Mouse (Mus musculus): ENCODE measurements around the gene Aqp9. TPM values are rescaled to one million over a fixed set of nuclear protein-coding genes. Genes with fewer than 3 reads are reported as not detected.

Gene Aqp9
- total and polyA plus RNA-seq, 3 experiments: 64.8 to 76.1 TPM; not detected in 1

- TF ChIP-seq CHD2 (IDR thresholded peaks at IDR 0.05; ENCODE audit: low read length): no peak
- TF ChIP-seq USF2 (IDR thresholded peaks at IDR 0.05; ENCODE audit: borderline replicate concordance in 1 of 2, insufficient read depth in 1 of 2, low read depth in 1 of 2, low read length in 2 of 2): no peak
- no peak for TF ChIP-seq POLR2A (IDR thresholded peaks at IDR 0.05; ENCODE audit: control insufficient read depth in 1 of 2, insufficient read depth in 1 of 2, low read depth in 1 of 2, low read length in 2 of 2, poor library complexity in 1 of 2)
- no peak for TF ChIP-seq TAL1 (IDR thresholded peaks at IDR 0.05; ENCODE audit: low read length)
- no peak for TF ChIP-seq HCFC1 (IDR thresholded peaks at IDR 0.05; ENCODE audit: low read depth, low read length)
- TF ChIP-seq EP300 (IDR thresholded peaks at IDR 0.05; ENCODE audit: low read depth in 1 of 2, low read length in 2 of 2): no peak
- TF ChIP-seq TCF12 (IDR thresholded peaks at IDR 0.05; ENCODE audit: low read depth, low read length): no peak
- TF ChIP-seq MXI1 (IDR thresholded peaks at IDR 0.05; ENCODE audit: low read depth, low read length): no peak
- TF ChIP-seq GABPA (IDR thresholded peaks at IDR 0.05; ENCODE audit: low read depth, low read length): no peak
- no peak for TF ChIP-seq NRF1 (IDR thresholded peaks at IDR 0.05; ENCODE audit: insufficient read depth, low read depth, low read length, poor library complexity, severe bottlenecking)
- no peak; the same call in 1 of the 2 replicates for TF ChIP-seq TBP (IDR thresholded peaks at IDR 0.05; ENCODE audit: low read depth, low read length)
- TF ChIP-seq UBTF (IDR thresholded peaks at IDR 0.05; ENCODE audit: borderline replicate concordance, insufficient read depth, low read depth, low read length): no peak
- TF ChIP-seq ZMIZ1 (IDR thresholded peaks at IDR 0.05; ENCODE audit: low read depth, low read length): no peak; the same call in 1 of the 2 replicates
- TF ChIP-seq ELF1 (IDR thresholded peaks at IDR 0.05; ENCODE audit: low read depth, low read length): no peak
- TF ChIP-seq BHLHE40 (IDR thresholded peaks at IDR 0.05; ENCODE audit: borderline replicate concordance, low read depth, low read length): no peak
- Histone ChIP-seq H3K4me3 (ENCODE audit: control insufficient read depth in 1 of 2, insufficient read depth in 1 of 2, low read depth in 2 of 2, low read length in 2 of 2) (peak overlapping the region; percentile 7 to 17; a peak in 1 of 4 replicates), H3K27me3 (ENCODE audit: control insufficient read depth in 1 of 2, insufficient read depth in 2 of 2, low read length in 2 of 2) (no peaks in the 10 kb centered on the region), H3K9me3 (replicated peaks; ENCODE audit: insufficient read depth, low read length) (no peaks in the 10 kb centered on the region), H3K9ac (ENCODE audit: control insufficient read depth, low read depth, low read length, poor library complexity, severe bottlenecking) (peak overlapping the region; percentile 78), H3K36me3 (ENCODE audit: control insufficient read depth in 1 of 2, insufficient read depth in 2 of 2, low read length in 2 of 2) (peaks cover 2 to 65% of the 10 kb centered on the region in 2 experiments; a peak in 3 of 4 replicates), H3K27ac (ENCODE audit: control insufficient read depth, low read depth, low read length) (peak overlapping the region; percentile 99), H3K4me1 (ENCODE audit: control insufficient read depth in 1 of 2, insufficient read depth in 2 of 2, low read length in 2 of 2) (peaks cover 32 to 64% of the 10 kb centered on the region in 2 experiments), H3K79me2 (ENCODE audit: control insufficient read depth, insufficient read depth, low read length, poor library complexity) (peaks cover 43% of the 10 kb centered on the region)
- peak; percentile 55 for DNase-seq (ENCODE audit: low read depth, low spot score)
Measured at GRCm38 (mm10) chr9:71159686-71160085, 8.8 kb downstream of the Aqp9 start.

GRCm38 (mm10) chr9:71159060-71159626, 9.3 kb downstream of the Aqp9 start:
- TF ChIP-seq MYB (IDR thresholded peaks at IDR 0.05; ENCODE audit: low read depth, low read length): peak; percentile 82
- peak; percentile 22; the same call in 1 of the 2 replicates for TF ChIP-seq NELFE (IDR thresholded peaks at IDR 0.05; ENCODE audit: low read depth, low read length)
- TF ChIP-seq TBP (IDR thresholded peaks at IDR 0.05; ENCODE audit: low read depth, low read length): peak; percentile 79
- TF ChIP-seq POLR2A (IDR thresholded peaks at IDR 0.05; ENCODE audit: control insufficient read depth in 1 of 2, insufficient read depth in 1 of 2, low read depth in 1 of 2, low read length in 2 of 2, poor library complexity in 1 of 2): peak; percentile 7 to 67; a peak in 3 of 4 replicates
- TF ChIP-seq BHLHE40 (IDR thresholded peaks at IDR 0.05; ENCODE audit: borderline replicate concordance, low read depth, low read length): no peak
- peak; percentile 69 for TF ChIP-seq ETS1 (IDR thresholded peaks at IDR 0.05; ENCODE audit: low read depth, low read length)
- peak; percentile 63 to 76 for TF ChIP-seq EP300 (IDR thresholded peaks at IDR 0.05; ENCODE audit: low read depth in 1 of 2, low read length in 2 of 2)
- TF ChIP-seq MXI1 (IDR thresholded peaks at IDR 0.05; ENCODE audit: low read depth, low read length): peak; percentile 42; the same call in 1 of the 2 replicates
- peak; percentile 25; the same call in 1 of the 2 replicates for TF ChIP-seq MAZ (IDR thresholded peaks at IDR 0.05; ENCODE audit: low read depth, low read length)
- TF ChIP-seq ZNF384 (IDR thresholded peaks at IDR 0.05; ENCODE audit: low read depth, low read length): no peak
- TF ChIP-seq SIN3A (IDR thresholded peaks at IDR 0.05; ENCODE audit: low read length): peak; percentile 78
- TF ChIP-seq ZMIZ1 (IDR thresholded peaks at IDR 0.05; ENCODE audit: low read depth, low read length): peak; percentile 23; the same call in 1 of the 2 replicates
- peak; percentile 74 for TF ChIP-seq CHD2 (IDR thresholded peaks at IDR 0.05; ENCODE audit: low read length)
- peak; percentile 63 for TF ChIP-seq TCF12 (IDR thresholded peaks at IDR 0.05; ENCODE audit: low read depth, low read length)
- peak; percentile 60 for TF ChIP-seq GATA1 (IDR thresholded peaks at IDR 0.05; ENCODE audit: low read depth, low read length)
- TF ChIP-seq E2F4 (IDR thresholded peaks at IDR 0.05; ENCODE audit: borderline replicate concordance, low read depth, low read length): no peak
- TF ChIP-seq USF2 (IDR thresholded peaks at IDR 0.05; ENCODE audit: borderline replicate concordance in 1 of 2, insufficient read depth in 1 of 2, low read depth in 1 of 2, low read length in 2 of 2): no peak
- no peak for TF ChIP-seq MAX (IDR thresholded peaks at IDR 0.05; ENCODE audit: low read length)
- no peak for TF ChIP-seq GABPA (IDR thresholded peaks at IDR 0.05; ENCODE audit: low read depth, low read length)
- Histone ChIP-seq H3K4me1 (ENCODE audit: control insufficient read depth in 1 of 2, insufficient read depth in 2 of 2, low read length in 2 of 2) (peaks cover 32 to 64% of the 10 kb centered on the region in 2 experiments), H3K79me2 (ENCODE audit: control insufficient read depth, insufficient read depth, low read length, poor library complexity) (peaks cover 48% of the 10 kb centered on the region), H3K27me3 (ENCODE audit: control insufficient read depth in 1 of 2, insufficient read depth in 2 of 2, low read length in 2 of 2) (no peaks in the 10 kb centered on the region), H3K4me3 (ENCODE audit: control insufficient read depth in 1 of 2, insufficient read depth in 1 of 2, low read depth in 2 of 2, low read length in 2 of 2) (peak overlapping the region; percentile 19 to 21; a peak in 2 of 4 replicates), H3K9me3 (replicated peaks; ENCODE audit: insufficient read depth, low read length) (no peaks in the 10 kb centered on the region), H3K9ac (ENCODE audit: control insufficient read depth, low read depth, low read length, poor library complexity, severe bottlenecking) (peak overlapping the region; percentile 78), H3K36me3 (ENCODE audit: control insufficient read depth in 1 of 2, insufficient read depth in 2 of 2, low read length in 2 of 2) (peaks cover 2 to 65% of the 10 kb centered on the region in 2 experiments; a peak in 3 of 4 replicates), H3K27ac (ENCODE audit: control insufficient read depth, low read depth, low read length) (peak overlapping the region; percentile 99)
- peak; percentile 62 for DNase-seq (ENCODE audit: low read depth, low spot score)

All from MEL (cell line).